Mouse (Mus musculus) heart, embryonic 14.5 days (tissue): ENCODE data around the gene Mki67. TPM values are rescaled to one million over a fixed set of nuclear protein-coding genes. Genes with fewer than 3 reads are reported as not detected.
"Not testable (repeated sequence)": the region's sequence is repeated elsewhere in the genome, so short reads cannot be mapped to it uniquely, and the experiment has no call there.

Experiments used
- ATAC-seq: fragments of 200-750 bp; cut with Nextera tagmentation; 2 replicates; pipeline ENCODE4 v1.8.0; 2017; ENCODE audit warnings: low read depth, moderate TSS enrichment; ENCODE audit not compliant: insufficient number of reproducible peaks, insufficient read depth, low FRiP score
- H3K27ac ChIP-seq, 2 experiments: fragments of 200-500 bp in 1 of 2; fragments of 300-500 bp in 1 of 2; sonication (generic) in 1 of 2; replicated peaks in 1 of 2; 2 replicates each; pipeline ENCODE4 v1.5.1; 2012 to 2014; ENCODE audit warnings: low read depth in 2 of 2, low read length in 2 of 2, control low read depth in 1 of 2, mild to moderate bottlenecking in 1 of 2, mixed read lengths in 1 of 2; ENCODE audit not compliant: control insufficient read depth in 1 of 2, insufficient read depth in 1 of 2
- H3K27me3 ChIP-seq: fragments of 300-500 bp; sonication (generic); 2 replicates; pipeline ENCODE4 v1.6.1; 2014; ENCODE audit warnings: mild to moderate bottlenecking, low read length, control low read depth; ENCODE audit not compliant: control insufficient read depth, insufficient read depth
- H3K36me3 ChIP-seq: fragments of 300-500 bp; sonication (generic); 2 replicates; pipeline ENCODE4 v1.6.1; 2014; ENCODE audit warnings: mild to moderate bottlenecking, control low read depth, low read length, mixed read lengths; ENCODE audit not compliant: control insufficient read depth, insufficient read depth
- H3K4me1 ChIP-seq, 2 experiments: fragments of 200-500 bp in 1 of 2; fragments of 300-500 bp in 1 of 2; sonication (generic) in 1 of 2; 2 replicates each; pipeline ENCODE4 v1.6.1; 2012 to 2014; ENCODE audit warnings: low read length in 2 of 2, control low read depth in 1 of 2, mixed read lengths in 1 of 2; ENCODE audit not compliant: control insufficient read depth in 2 of 2, insufficient read depth in 2 of 2
- H3K4me2 ChIP-seq: fragments of 300-500 bp; sonication (generic); 2 replicates; pipeline ENCODE4 v1.6.1; 2014; ENCODE audit warnings: mild to moderate bottlenecking, low read length
- H3K4me3 ChIP-seq, 2 experiments: fragments of 200-500 bp in 1 of 2; fragments of 300-500 bp in 1 of 2; sonication (generic) in 1 of 2; 2 replicates each; pipeline ENCODE4 v1.5.1; 2012 to 2014; ENCODE audit warnings: low read length in 2 of 2, mild to moderate bottlenecking in 2 of 2, control low read depth in 1 of 2, low read depth in 1 of 2, moderate library complexity in 1 of 2; ENCODE audit not compliant: control insufficient read depth in 1 of 2, insufficient read depth in 1 of 2
- H3K9ac ChIP-seq: fragments of 300-500 bp; sonication (generic); 2 replicates; pipeline ENCODE4 v1.6.1; 2014; ENCODE audit warnings: mild to moderate bottlenecking, low read length
- H3K9me3 ChIP-seq: fragments of 300-500 bp; sonication (generic); 2 replicates; pipeline ENCODE4 v1.6.1; 2016; ENCODE audit warnings: low read length, control low read depth; ENCODE audit not compliant: control insufficient read depth
- WGBS: fragments of 180-500 bp; shearing (Covaris S2); extraction: QIAGEN DNeasy Blood & Tissue Kit; methylation state at CpG from one replicate; pipeline ENCODE4 v1.1.7; 2014; 5-methylcytosine and 5-hydroxymethylcytosine counted together
- polyA plus RNA-seq: library from polyadenylated mRNA; unstranded; fragments of >200 nt; fragmentation: Nextera tagmentation; extraction: Ambion mirVana; gene quantifications from 2 replicates; pipeline ENCODE4 v1.2.1, GENCODE M21; 2014

Mki67 gene
- polyA plus RNA-seq, 1 experiment from 2014 or later, result 32.0 TPM

DNA sequence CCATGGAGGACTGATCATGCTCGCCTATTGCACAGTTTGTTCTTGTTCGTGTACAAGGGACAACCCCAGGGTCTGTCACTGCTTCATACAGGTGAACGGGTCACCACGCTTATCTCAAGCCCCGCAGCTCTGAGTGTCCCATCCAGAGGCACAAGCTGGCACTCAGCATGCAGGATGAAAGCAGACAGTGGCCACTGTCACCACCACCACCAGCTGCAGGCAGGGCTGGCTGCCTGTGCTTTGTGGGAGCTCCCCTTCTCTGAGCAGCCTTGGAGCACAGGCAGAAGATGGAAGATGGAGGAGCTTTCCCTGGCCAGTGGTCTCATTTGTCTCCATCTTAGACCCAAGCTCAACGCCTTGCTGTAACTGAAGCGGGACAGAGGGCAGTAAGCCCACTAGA, 31.2 kb downstream of the Mki67 start:
- H3K27ac ChIP-seq, result no peak overlapping the region
- ATAC-seq, result no peak
- H3K9ac ChIP-seq, result no peak overlapping the region
- H3K4me1 ChIP-seq, result no peaks in the 10 kb centered on the region
- 71% methylated on average over 7 of the region's 7 CpGs for WGBS
- H3K36me3 ChIP-seq, result peaks cover 57% of the 10 kb centered on the region
- H3K4me3 ChIP-seq, result no peak overlapping the region
- H3K27me3 ChIP-seq, result no peaks in the 10 kb centered on the region
- H3K9me3 ChIP-seq, result no peaks in the 10 kb centered on the region
- H3K4me2 ChIP-seq, result no peak overlapping the region

- not testable (repeated sequence) for H3K4me1 ChIP-seq, H3K9me3 ChIP-seq, H3K9ac ChIP-seq, H3K4me2 ChIP-seq, H3K27me3 ChIP-seq, H3K27ac ChIP-seq, H3K4me3 ChIP-seq, ATAC-seq
- H3K36me3 ChIP-seq, result peaks cover 49% of the 10 kb centered on the region
- WGBS, result 69% methylated on average over 4 of the region's 4 CpGs
Measured at GRCm38 (mm10) chr7:135684098-135684497, 32.1 kb downstream of the Mki67 start.

DNA sequence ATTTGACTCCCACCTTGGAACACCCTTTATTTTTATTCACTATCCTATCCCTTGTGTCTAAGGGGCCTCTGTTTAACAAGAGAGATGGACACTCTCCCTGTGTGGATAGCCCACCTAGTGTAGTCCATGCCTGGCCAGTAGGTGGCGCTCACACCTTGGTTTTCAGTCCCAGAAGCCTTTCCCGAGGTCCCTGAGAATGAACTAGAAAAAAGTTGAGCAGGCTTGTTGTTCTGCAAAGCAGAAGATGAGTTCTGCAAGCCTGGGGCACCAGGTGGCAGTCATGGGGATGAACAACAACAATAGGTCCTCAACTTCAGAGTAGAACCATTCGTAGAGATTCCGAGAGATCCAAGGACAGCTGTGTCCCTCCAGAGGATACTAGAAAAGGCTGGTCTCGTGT, 35.8 kb downstream of the Mki67 start:
- no peak overlapping the region for H3K9ac ChIP-seq
- H3K36me3 ChIP-seq, result peaks cover 13% of the 10 kb centered on the region
- ATAC-seq, result no peak

DNA sequence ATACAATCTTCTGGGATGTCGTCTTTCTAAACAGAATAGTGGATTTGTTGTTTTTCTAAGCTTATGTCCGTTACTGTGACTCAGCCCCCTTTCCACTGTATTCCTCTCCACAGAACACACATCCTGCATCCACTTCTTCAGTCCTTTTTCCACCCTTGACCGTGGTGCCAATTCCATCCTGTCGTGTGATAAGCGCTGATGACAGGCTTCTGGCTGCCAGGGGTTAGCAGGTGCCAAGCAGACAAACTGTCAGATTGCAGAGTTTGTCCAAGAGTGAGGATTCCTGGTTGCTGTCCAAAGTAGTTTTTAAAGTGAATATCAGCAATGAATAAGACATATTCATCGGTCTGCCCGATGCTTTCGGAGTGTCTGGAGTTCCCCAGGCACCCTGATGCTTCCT, 39.4 kb downstream of the Mki67 start:
- 42% methylated on average over 8 of the region's 8 CpGs for WGBS

More for the DNA sequence above, 35.8 kb downstream of the Mki67 start:
- Histone ChIP-seq H3K9me3 (no peaks in the 10 kb centered on the region), H3K4me2 (no peak overlapping the region), H3K4me1 (peaks cover 0 to 9% of the 10 kb centered on the region in 2 experiments; a peak in 2 of 4 replicates), H3K4me3 (no peak overlapping the region), H3K27me3 (no peaks in the 10 kb centered on the region), H3K27ac (no peak overlapping the region)
- WGBS, result 68% methylated on average over 5 of the region's 5 CpGs

GRCm38 (mm10) chr7:135673576-135673975, 42.6 kb downstream of the Mki67 start:
- Histone ChIP-seq H3K4me3 (no peak overlapping the region), H3K4me1 (peaks cover 0 to 9% of the 10 kb centered on the region in 2 experiments; a peak in 2 of 4 replicates), H3K27ac (no peak overlapping the region), H3K9me3 (no peaks in the 10 kb centered on the region), H3K9ac (no peak overlapping the region), H3K27me3 (no peaks in the 10 kb centered on the region), H3K4me2 (no peak overlapping the region), H3K36me3 (no peaks in the 10 kb centered on the region)
- WGBS, result 57% methylated on average over 3 of the region's 3 CpGs
- no peak for ATAC-seq

More for the DNA sequence above, 39.4 kb downstream of the Mki67 start:
- Histone ChIP-seq H3K27ac (no peak overlapping the region), H3K4me1 (peaks cover 0 to 9% of the 10 kb centered on the region in 2 experiments; a peak in 2 of 4 replicates), H3K36me3 (no peaks in the 10 kb centered on the region), H3K9me3 (no peaks in the 10 kb centered on the region), H3K4me2 (no peak overlapping the region), H3K4me3 (no peak overlapping the region), H3K27me3 (no peaks in the 10 kb centered on the region), H3K9ac (no peak overlapping the region)
- ATAC-seq, result no peak

DNA sequence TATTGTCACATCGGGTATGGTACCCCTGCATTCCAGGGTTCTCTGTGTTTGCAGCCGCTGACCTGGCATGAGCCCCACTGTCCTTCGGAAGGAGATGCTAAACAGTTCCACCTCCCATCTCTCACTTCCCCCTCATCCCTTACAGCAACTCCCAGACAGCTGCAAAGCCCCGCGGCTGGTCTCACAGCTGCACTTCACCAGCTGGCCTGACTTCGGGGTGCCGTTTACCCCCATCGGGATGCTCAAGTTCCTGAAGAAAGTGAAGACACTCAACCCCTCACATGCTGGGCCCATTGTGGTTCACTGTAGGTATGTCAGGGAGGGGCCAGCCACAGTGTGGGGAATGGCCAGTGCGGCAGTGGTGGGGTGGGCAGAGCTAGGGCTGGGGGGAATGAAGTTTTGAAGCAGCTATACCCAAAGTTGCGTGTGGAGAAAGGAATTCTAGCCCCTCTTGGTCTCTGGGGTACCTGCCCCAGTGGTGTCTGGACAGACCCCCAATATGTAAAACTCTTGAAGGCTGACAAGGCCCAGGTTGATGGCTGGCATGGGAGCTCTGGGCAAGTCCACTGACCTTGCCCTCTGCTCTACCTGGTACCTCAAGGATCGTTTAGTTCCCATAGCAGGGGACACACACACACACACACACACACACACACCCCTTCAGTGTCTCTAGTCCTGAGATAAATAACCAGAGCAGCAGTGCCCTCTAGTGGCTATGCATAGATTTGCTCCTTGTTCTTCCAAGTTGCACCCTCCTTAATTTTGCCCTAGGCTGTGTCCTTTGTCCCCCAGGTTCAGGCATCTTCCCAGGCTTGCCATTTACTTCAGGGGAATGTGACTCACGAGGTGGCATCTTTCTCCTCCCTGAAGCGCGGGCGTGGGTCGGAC, 47.1 kb downstream of the Mki67 start:
- H3K9me3 ChIP-seq, result no peaks in the 10 kb centered on the region
- H3K27ac ChIP-seq, result no peak overlapping the region
- no peaks in the 10 kb centered on the region for H3K36me3 ChIP-seq
- no peaks in the 10 kb centered on the region for H3K4me1 ChIP-seq
- ATAC-seq, result no peak
- no peak overlapping the region for H3K4me3 ChIP-seq
- H3K9ac ChIP-seq, result no peak overlapping the region
- WGBS, result 35% methylated on average over 16 of the region's 16 CpGs
- H3K27me3 ChIP-seq, result no peaks in the 10 kb centered on the region
- no peak overlapping the region for H3K4me2 ChIP-seq

GRCm38 (mm10) chr7:135666314-135666713, 49.8 kb downstream of the Mki67 start:
- Histone ChIP-seq H3K27me3 (no peaks in the 10 kb centered on the region), H3K4me3 (no peak overlapping the region), H3K9ac (no peak overlapping the region), H3K9me3 (no peaks in the 10 kb centered on the region), H3K4me2 (no peak overlapping the region), H3K36me3 (no peaks in the 10 kb centered on the region), H3K27ac (no peak overlapping the region), H3K4me1 (no peaks in the 10 kb centered on the region)
- WGBS, result 88% methylated on average over 2 of the region's 2 CpGs
- no peak for ATAC-seq
